Mouse (Mus musculus): ENCODE measurements around the gene Rpp25l. TPM values are rescaled to one million over a fixed set of nuclear protein-coding genes. Genes with fewer than 3 reads are reported as not detected.

The Rpp25l gene
- polyA plus RNA-seq, 1 experiment from 2014 or later: 51.6 TPM

- peak overlapping the region; percentile 76 for H3K4me3 ChIP-seq (ENCODE audit: low read depth, low read length)
- ATAC-seq (replicated peaks; ENCODE audit: insufficient number of reproducible peaks, low FRiP score, low TSS enrichment): peak; percentile 94
- peak overlapping the region; percentile 97 for H3K4me2 ChIP-seq
- H3K9me3 ChIP-seq (replicated peaks; ENCODE audit: control insufficient read depth, low read length): no peaks in the 10 kb centered on the region; the same call in 1 of the 2 replicates
- H3K9ac ChIP-seq (ENCODE audit: low read depth, low read length): peak overlapping the region; percentile 87
- WGBS (ENCODE audit: insufficient replicate concordance): under 1% methylated on average over 27 of the region's 27 CpGs
- H3K4me1 ChIP-seq (ENCODE audit: control insufficient read depth, insufficient read depth, low read length): peaks cover 7% of the 10 kb centered on the region; the same call in 1 of the 2 replicates
- H3K27me3 ChIP-seq (ENCODE audit: control insufficient read depth, insufficient read depth, low read length): no peaks in the 10 kb centered on the region
- H3K36me3 ChIP-seq (ENCODE audit: control insufficient read depth, insufficient read depth, low read length): 0 out of 2 replicates have a peak, but pooled peaks cover 2% of the 10 kb centered on the region
- H3K27ac ChIP-seq (ENCODE audit: low read depth, low read length): peak overlapping the region; percentile 82
Measured at GRCm38 (mm10) chr4:41741158-41741560, 27.8 kb upstream of the Rpp25l start.

DNA sequence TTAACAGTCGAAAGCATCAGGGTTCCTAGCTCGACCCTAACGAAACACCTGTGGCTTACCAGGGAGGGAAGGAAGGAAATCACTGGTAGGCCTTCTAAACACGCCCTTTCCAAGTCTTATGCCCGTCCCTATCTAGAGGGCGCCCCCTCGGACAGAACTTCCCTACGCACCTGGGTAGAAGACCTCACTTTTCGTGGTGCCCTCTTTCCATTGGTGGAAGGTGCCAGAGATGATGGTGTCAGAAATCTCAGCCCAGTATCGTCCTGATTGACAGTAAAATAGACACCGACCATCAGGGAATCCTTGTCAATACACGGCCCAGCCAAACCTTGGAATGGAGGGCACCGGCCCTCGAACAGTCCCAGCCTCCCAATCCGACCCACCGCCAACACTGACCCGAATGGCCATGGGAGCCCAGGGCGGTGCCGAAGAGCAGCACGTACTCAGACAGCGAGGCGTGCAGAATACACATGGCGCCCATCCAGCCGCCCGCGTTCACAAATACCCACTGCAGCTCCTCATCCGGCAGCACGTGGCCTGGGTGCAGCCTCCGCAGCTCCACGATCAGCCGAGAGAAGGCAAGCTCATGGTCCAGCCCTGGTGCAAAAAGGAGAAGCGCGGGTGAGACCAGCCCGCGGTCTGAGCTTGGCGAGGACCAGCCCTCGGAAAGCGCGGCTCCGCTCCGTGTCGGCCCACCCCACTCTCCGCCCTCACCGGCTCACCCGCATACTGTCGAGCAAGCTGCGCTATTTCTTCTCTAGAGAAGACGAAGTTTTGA is 27.2 kb upstream of the Rpp25l start:
- H3K4me3 ChIP-seq (ENCODE audit: low read depth, low read length): peak overlapping the region; percentile 76
- peak overlapping the region; percentile 97 for H3K4me2 ChIP-seq
- 1% methylated on average over 48 of the region's 48 CpGs for WGBS (ENCODE audit: insufficient replicate concordance)
- 0 out of 2 replicates have a peak, but pooled peaks cover under 1% of the 10 kb centered on the region for H3K9me3 ChIP-seq (replicated peaks; ENCODE audit: control insufficient read depth, low read length)
- peak; percentile 78 for ATAC-seq (replicated peaks; ENCODE audit: insufficient number of reproducible peaks, low FRiP score, low TSS enrichment)
- H3K4me1 ChIP-seq (ENCODE audit: control insufficient read depth, insufficient read depth, low read length): peaks cover 7% of the 10 kb centered on the region; the same call in 1 of the 2 replicates
- peak overlapping the region; percentile 87 for H3K9ac ChIP-seq (ENCODE audit: low read depth, low read length)
- H3K27me3 ChIP-seq (ENCODE audit: control insufficient read depth, insufficient read depth, low read length): no peaks in the 10 kb centered on the region
- 0 out of 2 replicates have a peak, but pooled peaks cover 2% of the 10 kb centered on the region for H3K36me3 ChIP-seq (ENCODE audit: control insufficient read depth, insufficient read depth, low read length)
- peak overlapping the region; percentile 82 for H3K27ac ChIP-seq (ENCODE audit: low read depth, low read length)

DNA sequence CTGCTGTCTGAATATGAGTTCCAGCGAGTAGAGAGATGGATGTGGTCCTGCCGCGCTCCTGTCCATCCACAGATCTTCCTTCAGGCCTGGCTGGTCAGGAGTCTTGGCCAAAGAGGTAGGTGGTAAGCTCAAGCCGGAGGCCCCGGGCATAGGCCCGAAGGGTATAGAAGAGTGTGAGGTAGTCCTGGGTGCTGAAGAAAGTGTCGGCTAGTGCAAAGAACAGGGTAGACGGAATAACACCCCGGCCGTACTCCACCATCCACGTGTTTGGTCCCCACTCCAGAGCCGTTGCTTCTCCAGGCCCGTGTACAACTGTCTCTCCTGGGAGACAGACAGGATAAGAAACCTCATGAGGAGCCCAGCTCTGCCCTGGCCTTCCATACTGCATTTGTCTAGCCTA is 25.9 kb upstream of the Rpp25l start:
- H3K4me1 ChIP-seq (ENCODE audit: control insufficient read depth, insufficient read depth, low read length): peaks cover 7% of the 10 kb centered on the region; the same call in 1 of the 2 replicates
- H3K4me2 ChIP-seq: no peak overlapping the region
- H3K27ac ChIP-seq (ENCODE audit: low read depth, low read length): no peak overlapping the region
- H3K4me3 ChIP-seq (ENCODE audit: low read depth, low read length): no peak overlapping the region
- H3K27me3 ChIP-seq (ENCODE audit: control insufficient read depth, insufficient read depth, low read length): peaks cover 4% of the 10 kb centered on the region; the same call in 1 of the 2 replicates
- 0 out of 2 replicates have a peak, but pooled peaks cover 2% of the 10 kb centered on the region for H3K36me3 ChIP-seq (ENCODE audit: control insufficient read depth, insufficient read depth, low read length)
- 95% methylated on average over 13 of the region's 13 CpGs for WGBS (ENCODE audit: insufficient replicate concordance)
- 0 out of 2 replicates have a peak, but pooled peaks cover 2% of the 10 kb centered on the region for H3K9me3 ChIP-seq (replicated peaks; ENCODE audit: control insufficient read depth, low read length)
- ATAC-seq (replicated peaks; ENCODE audit: insufficient number of reproducible peaks, low FRiP score, low TSS enrichment): no peak
- H3K9ac ChIP-seq (ENCODE audit: low read depth, low read length): no peak overlapping the region

DNA sequence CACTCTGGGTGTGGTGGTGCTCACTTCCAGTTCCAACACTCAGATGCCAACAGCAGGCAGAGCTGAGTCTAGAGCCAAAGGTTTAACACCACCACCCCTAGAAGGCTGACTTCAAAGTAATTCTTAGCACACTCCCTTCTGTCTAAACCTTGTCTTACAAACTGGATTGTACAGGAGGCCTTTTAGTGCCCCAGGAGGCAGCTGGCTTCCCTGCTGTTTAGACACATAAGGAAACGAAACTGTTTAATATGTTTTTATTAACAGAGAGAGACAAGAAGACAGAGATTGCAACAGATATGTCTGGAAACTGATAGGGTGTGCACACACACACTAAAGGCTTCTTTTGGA is 24.9 kb upstream of the Rpp25l start:
- no peak overlapping the region for H3K9ac ChIP-seq (ENCODE audit: low read depth, low read length)
- H3K4me2 ChIP-seq: no peak overlapping the region
- 0 out of 2 replicates have a peak, but pooled peaks cover 2% of the 10 kb centered on the region for H3K36me3 ChIP-seq (ENCODE audit: control insufficient read depth, insufficient read depth, low read length)
- WGBS (ENCODE audit: insufficient replicate concordance): 74% methylated on average over 1 of the region's 1 CpGs
- no peak overlapping the region for H3K27ac ChIP-seq (ENCODE audit: low read depth, low read length)
- H3K9me3 ChIP-seq (replicated peaks; ENCODE audit: control insufficient read depth, low read length): 0 out of 2 replicates have a peak, but pooled peaks cover 2% of the 10 kb centered on the region
- no peak overlapping the region for H3K4me3 ChIP-seq (ENCODE audit: low read depth, low read length)
- H3K27me3 ChIP-seq (ENCODE audit: control insufficient read depth, insufficient read depth, low read length): peaks cover 6% of the 10 kb centered on the region
- no peak for ATAC-seq (replicated peaks; ENCODE audit: insufficient number of reproducible peaks, low FRiP score, low TSS enrichment)
- H3K4me1 ChIP-seq (ENCODE audit: control insufficient read depth, insufficient read depth, low read length): peaks cover 7% of the 10 kb centered on the region; the same call in 1 of the 2 replicates

GRCm38 (mm10) chr4:41737602-41738255 is 24.4 kb upstream of the Rpp25l start:
- no peak overlapping the region for H3K27ac ChIP-seq (ENCODE audit: low read depth, low read length)
- H3K9me3 ChIP-seq (replicated peaks; ENCODE audit: control insufficient read depth, low read length): 0 out of 2 replicates have a peak, but pooled peaks cover 2% of the 10 kb centered on the region
- no peak overlapping the region for H3K4me2 ChIP-seq
- 0 out of 2 replicates have a peak, but pooled peaks cover 2% of the 10 kb centered on the region for H3K36me3 ChIP-seq (ENCODE audit: control insufficient read depth, insufficient read depth, low read length)
- H3K27me3 ChIP-seq (ENCODE audit: control insufficient read depth, insufficient read depth, low read length): peaks cover 11% of the 10 kb centered on the region
- H3K4me3 ChIP-seq (ENCODE audit: low read depth, low read length): no peak overlapping the region
- ATAC-seq (replicated peaks; ENCODE audit: insufficient number of reproducible peaks, low FRiP score, low TSS enrichment): no peak
- WGBS (ENCODE audit: insufficient replicate concordance): 46% methylated on average over 8 of the region's 8 CpGs
- H3K9ac ChIP-seq (ENCODE audit: low read depth, low read length): no peak overlapping the region
- peaks cover 7% of the 10 kb centered on the region; the same call in 1 of the 2 replicates for H3K4me1 ChIP-seq (ENCODE audit: control insufficient read depth, insufficient read depth, low read length)

DNA sequence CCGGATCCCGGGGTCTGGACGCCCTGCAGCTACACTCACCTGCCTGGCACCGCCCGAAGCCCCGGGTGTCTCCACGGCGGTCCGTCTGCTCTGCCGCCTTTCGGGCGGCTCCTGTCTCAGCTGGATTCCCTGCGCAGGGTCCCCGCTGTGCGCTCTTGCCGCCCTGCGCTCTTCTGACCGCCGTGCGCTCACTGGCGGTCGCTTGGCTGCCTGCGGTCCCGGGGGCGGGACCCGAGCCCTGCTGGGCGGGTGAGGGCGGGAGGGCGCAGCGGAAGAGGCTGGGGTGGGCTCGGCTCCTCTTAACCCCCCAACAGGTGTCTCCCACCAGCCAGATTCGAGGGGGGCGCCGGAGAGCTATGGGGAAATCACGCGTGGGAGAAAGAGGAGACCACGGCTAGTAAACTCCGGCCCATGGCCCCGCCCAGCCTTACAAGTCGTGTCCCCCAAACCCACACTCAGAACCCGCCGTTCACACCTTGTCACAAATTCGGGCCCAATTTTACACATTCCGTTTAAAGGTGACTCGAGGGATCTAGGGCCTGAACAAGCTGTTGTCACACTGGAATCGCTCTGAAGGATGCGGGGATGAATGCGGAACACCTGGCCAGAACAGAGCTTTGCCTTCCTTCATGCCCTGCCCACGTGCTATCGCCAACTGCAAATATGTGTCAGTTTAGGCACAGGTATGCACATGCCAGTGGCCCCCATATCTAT is 17.9 kb upstream of the Rpp25l start, which contains the start of gene Arid3c:
TSS of gene Arid3c (minus strand) at position 91 of the 714 bp plus-strand sequence.
- peak within 1 kb of the TSS; percentile 47 for H3K4me3 ChIP-seq (ENCODE audit: low read depth, low read length)
- peaks cover 69% of the 10 kb centered on the region for H3K27me3 ChIP-seq (ENCODE audit: control insufficient read depth, insufficient read depth, low read length)
- peak within 1 kb of the TSS; percentile 83 for H3K4me2 ChIP-seq
- H3K36me3 ChIP-seq (ENCODE audit: control insufficient read depth, insufficient read depth, low read length): no peaks in the 10 kb centered on the region
- 0 out of 2 replicates have a peak, but pooled peaks cover 2% of the 10 kb centered on the region for H3K9me3 ChIP-seq (replicated peaks; ENCODE audit: control insufficient read depth, low read length)
- WGBS (ENCODE audit: insufficient replicate concordance): 3% methylated on average over 49 of the region's 50 CpGs
- H3K27ac ChIP-seq (ENCODE audit: low read depth, low read length): no peak within 1 kb of the TSS
- no peak for ATAC-seq (replicated peaks; ENCODE audit: insufficient number of reproducible peaks, low FRiP score, low TSS enrichment)
- no peaks in the 10 kb centered on the region for H3K4me1 ChIP-seq (ENCODE audit: control insufficient read depth, insufficient read depth, low read length)
- H3K9ac ChIP-seq (ENCODE audit: low read depth, low read length): no peak within 1 kb of the TSS

- H3K4me3 ChIP-seq (ENCODE audit: low read depth, low read length): no peak overlapping the region
- WGBS (ENCODE audit: insufficient replicate concordance): 11% methylated on average over 20 of the region's 20 CpGs
- no peak overlapping the region for H3K27ac ChIP-seq (ENCODE audit: low read depth, low read length)
- H3K4me1 ChIP-seq (ENCODE audit: control insufficient read depth, insufficient read depth, low read length): peaks cover 11% of the 10 kb centered on the region; the same call in 1 of the 2 replicates
- H3K36me3 ChIP-seq (ENCODE audit: control insufficient read depth, insufficient read depth, low read length): no peaks in the 10 kb centered on the region
- no peak for ATAC-seq (replicated peaks; ENCODE audit: insufficient number of reproducible peaks, low FRiP score, low TSS enrichment)
- peaks cover 80% of the 10 kb centered on the region for H3K27me3 ChIP-seq (ENCODE audit: control insufficient read depth, insufficient read depth, low read length)
- no peak overlapping the region for H3K9ac ChIP-seq (ENCODE audit: low read depth, low read length)
- no peak overlapping the region for H3K4me2 ChIP-seq
- H3K9me3 ChIP-seq (replicated peaks; ENCODE audit: control insufficient read depth, low read length): no peaks in the 10 kb centered on the region
Measured at GRCm38 (mm10) chr4:41726826-41727621, 13.7 kb upstream of the Rpp25l start.

All from heart, embryonic 11.5 days (tissue).